Mouse (Mus musculus) erythroblast, embryonic 14.5 days (primary cell): ENCODE results near the gene Zbp1.

Source experiments
- GATA1 ChIP-seq: IDR thresholded peaks from 2 replicates; pipeline ENCODE4 v1.6.1; 2012; ENCODE audit warnings: low read length, inconsistent platforms, mixed read lengths
- TAL1 ChIP-seq: IDR thresholded peaks from 3 replicates; pipeline ENCODE4 v1.6.1; 2012; ENCODE audit warnings: low read length, inconsistent platforms, mixed read lengths

- TF ChIP-seq TAL1 (no peak), GATA1 (no peak)
Observed at GRCm38 (mm10) chr2:173164358-173164757, 54.4 kb downstream of the Zbp1 start.
